Mouse (Mus musculus): ENCODE measurements around the gene Nsf. TPM values are rescaled to one million over a fixed set of nuclear protein-coding genes. Genes with fewer than 3 reads are reported as not detected.
A peak's percentile ranks its signal among the peaks of the same experiment; 100 is the strongest.

Gene Nsf
- polyA plus RNA-seq (2011; ENCODE audit: insufficient read depth, insufficient read length, low read depth, missing spikeins), result 60.4 and 69.8 TPM in 2 replicates

DNA sequence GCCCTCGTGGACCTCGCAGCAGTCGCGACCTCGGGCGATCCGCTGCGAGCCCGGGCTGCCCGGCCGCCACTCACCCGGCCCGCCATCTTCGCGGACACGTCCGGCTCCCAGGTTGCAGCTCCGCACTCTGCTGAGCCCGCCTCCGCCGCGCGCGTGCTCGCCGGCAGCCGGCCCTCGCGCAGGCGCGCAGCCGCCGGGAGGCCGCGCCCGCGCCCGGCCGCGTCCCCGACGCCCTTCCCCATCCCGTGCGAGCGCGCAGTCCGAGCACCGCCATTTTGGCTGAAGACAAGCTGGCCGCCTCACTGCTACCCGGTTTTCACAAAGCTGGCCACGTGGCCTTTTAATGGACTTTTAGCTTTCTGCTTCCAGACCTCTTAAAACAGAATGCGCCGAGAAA lies at the start of gene Nsf:
Gene Nsf, minus strand, starts transcription at position 161 of the 397 bp plus-strand sequence.
- Histone ChIP-seq H3K9ac (ENCODE audit: low read depth, poor library complexity, severe bottlenecking) (peak within 1 kb of the TSS; percentile 77), H3K36me3 (ENCODE audit: control insufficient read depth, insufficient read depth, low read length, poor library complexity, severe bottlenecking) (0 out of 2 replicates have a peak, but pooled peaks cover 2% of the 10 kb centered on the region), H3K9me3 (replicated peaks; ENCODE audit: control insufficient read depth, insufficient read depth, low read length, poor library complexity, severe bottlenecking) (no peaks in the 10 kb centered on the region), H3K4me1 (ENCODE audit: control insufficient read depth, insufficient read depth, low read length) (no peaks in the 10 kb centered on the region), H3K27me3 (ENCODE audit: control insufficient read depth, insufficient read depth, low read length, poor library complexity, severe bottlenecking) (no peaks in the 10 kb centered on the region), H3K27ac (ENCODE audit: insufficient read depth, low read length) (no peak within 1 kb of the TSS), H3K4me3 (ENCODE audit: low read depth, low read length) (peak within 1 kb of the TSS; percentile 82)
- TF ChIP-seq CTCF (IDR thresholded peaks at IDR 0.05; ENCODE audit: low read depth, low read length) (no peak), POLR2A (IDR thresholded peaks at IDR 0.05; ENCODE audit: insufficient read depth, low read length) (peak; percentile 16), EP300 (IDR thresholded peaks at IDR 0.05; ENCODE audit: insufficient read depth, low read depth, low read length) (no peak)

DNA sequence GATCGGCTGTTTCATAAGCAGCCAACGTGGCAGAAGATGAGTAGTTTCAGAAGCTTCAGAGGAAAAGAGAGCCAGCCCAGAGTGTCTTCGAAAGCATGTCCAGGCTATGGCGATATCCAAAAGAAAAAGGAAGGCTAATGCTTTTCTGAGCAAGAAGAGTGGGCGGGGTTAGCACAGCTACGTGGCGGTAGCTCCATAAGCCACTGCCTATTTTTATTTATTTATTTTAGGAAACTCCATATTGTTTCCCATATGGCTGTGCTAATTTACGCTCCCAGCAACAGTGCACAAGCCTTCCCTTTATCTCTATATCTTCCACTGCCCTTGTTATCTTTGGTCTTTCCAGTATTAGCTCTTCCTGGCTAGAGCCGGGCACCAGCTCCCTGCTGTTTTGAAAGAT lies 49.5 kb upstream of the Nsf start:
- Histone ChIP-seq H3K36me3 (ENCODE audit: control insufficient read depth, insufficient read depth, low read length, poor library complexity, severe bottlenecking) (no peaks in the 10 kb centered on the region), H3K9ac (ENCODE audit: low read depth, poor library complexity, severe bottlenecking) (no peak overlapping the region), H3K4me3 (ENCODE audit: low read depth, low read length) (no peak overlapping the region), H3K4me1 (ENCODE audit: control insufficient read depth, insufficient read depth, low read length) (peaks cover 4% of the 10 kb centered on the region), H3K27me3 (ENCODE audit: control insufficient read depth, insufficient read depth, low read length, poor library complexity, severe bottlenecking) (no peaks in the 10 kb centered on the region), H3K9me3 (replicated peaks; ENCODE audit: control insufficient read depth, insufficient read depth, low read length, poor library complexity, severe bottlenecking) (no peaks in the 10 kb centered on the region), H3K27ac (ENCODE audit: insufficient read depth, low read length) (no peak overlapping the region)
- TF ChIP-seq CTCF (IDR thresholded peaks at IDR 0.05; ENCODE audit: low read depth, low read length), result no peak
- no peak for TF ChIP-seq POLR2A (IDR thresholded peaks at IDR 0.05; ENCODE audit: insufficient read depth, low read length)
- no peak for TF ChIP-seq EP300 (IDR thresholded peaks at IDR 0.05; ENCODE audit: insufficient read depth, low read depth, low read length)

DNA sequence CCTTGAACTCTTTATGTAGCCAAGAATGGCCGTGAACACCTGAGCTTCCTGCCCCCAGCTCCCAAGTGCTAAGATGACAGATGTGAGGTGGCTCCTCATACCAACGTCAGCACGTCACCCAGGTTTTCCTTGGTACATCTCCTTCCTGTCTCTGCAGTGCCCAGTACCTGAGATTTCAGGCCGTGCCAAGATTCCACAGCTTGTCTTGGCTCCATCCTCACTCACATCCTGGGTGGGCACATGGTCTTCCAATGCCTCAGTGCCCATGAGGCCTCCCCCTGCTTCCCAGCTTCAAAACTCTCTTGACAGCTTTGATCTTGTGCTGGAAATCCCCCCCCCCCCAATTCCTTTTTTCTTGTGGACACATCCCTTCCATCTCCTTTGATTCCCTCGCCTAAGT lies 48.3 kb upstream of the Nsf start:
- Histone ChIP-seq H3K27me3 (ENCODE audit: control insufficient read depth, insufficient read depth, low read length, poor library complexity, severe bottlenecking) (no peaks in the 10 kb centered on the region), H3K36me3 (ENCODE audit: control insufficient read depth, insufficient read depth, low read length, poor library complexity, severe bottlenecking) (no peaks in the 10 kb centered on the region), H3K4me3 (ENCODE audit: low read depth, low read length) (no peak overlapping the region), H3K9me3 (replicated peaks; ENCODE audit: control insufficient read depth, insufficient read depth, low read length, poor library complexity, severe bottlenecking) (no peaks in the 10 kb centered on the region), H3K27ac (ENCODE audit: insufficient read depth, low read length) (no peak overlapping the region), H3K4me1 (ENCODE audit: control insufficient read depth, insufficient read depth, low read length) (peaks cover 4% of the 10 kb centered on the region), H3K9ac (ENCODE audit: low read depth, poor library complexity, severe bottlenecking) (no peak overlapping the region)
- no peak for TF ChIP-seq POLR2A (IDR thresholded peaks at IDR 0.05; ENCODE audit: insufficient read depth, low read length)
- no peak for TF ChIP-seq EP300 (IDR thresholded peaks at IDR 0.05; ENCODE audit: insufficient read depth, low read depth, low read length)
- no peak for TF ChIP-seq CTCF (IDR thresholded peaks at IDR 0.05; ENCODE audit: low read depth, low read length)

DNA sequence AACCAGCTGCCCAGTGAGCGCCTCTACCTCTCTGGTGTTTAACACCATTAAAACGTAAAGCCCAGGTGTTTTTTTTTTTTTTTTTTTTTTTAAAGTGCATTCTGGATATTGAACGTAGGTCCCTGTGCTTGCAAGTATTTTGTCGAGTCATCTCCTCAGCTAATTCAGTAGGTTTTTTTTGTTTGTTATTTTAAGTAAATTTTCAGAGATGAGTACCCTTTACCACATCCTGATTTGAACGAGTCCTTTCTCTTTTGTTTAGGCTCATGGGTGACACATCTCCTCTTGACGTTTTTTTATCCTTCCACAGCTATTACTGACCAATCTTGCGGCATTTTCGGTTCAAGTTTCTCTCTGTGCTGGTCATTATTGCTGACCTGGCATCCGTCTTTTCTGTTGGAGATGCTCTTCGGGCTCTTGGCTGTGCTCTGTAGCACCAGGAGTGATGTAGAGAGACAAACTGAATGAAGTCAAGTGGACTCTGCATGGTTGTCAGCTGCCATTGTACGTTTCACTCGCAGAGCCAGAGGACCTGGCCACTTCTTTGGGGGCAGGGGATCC lies 47.6 kb upstream of the Nsf start:
- Histone ChIP-seq H3K9me3 (replicated peaks; ENCODE audit: control insufficient read depth, insufficient read depth, low read length, poor library complexity, severe bottlenecking) (no peaks in the 10 kb centered on the region), H3K4me3 (ENCODE audit: low read depth, low read length) (no peak overlapping the region), H3K9ac (ENCODE audit: low read depth, poor library complexity, severe bottlenecking) (no peak overlapping the region), H3K27me3 (ENCODE audit: control insufficient read depth, insufficient read depth, low read length, poor library complexity, severe bottlenecking) (no peaks in the 10 kb centered on the region), H3K36me3 (ENCODE audit: control insufficient read depth, insufficient read depth, low read length, poor library complexity, severe bottlenecking) (no peaks in the 10 kb centered on the region), H3K4me1 (ENCODE audit: control insufficient read depth, insufficient read depth, low read length) (peaks cover under 1% of the 10 kb centered on the region), H3K27ac (ENCODE audit: insufficient read depth, low read length) (no peak overlapping the region)
- no peak for TF ChIP-seq CTCF (IDR thresholded peaks at IDR 0.05; ENCODE audit: low read depth, low read length)
- TF ChIP-seq EP300 (IDR thresholded peaks at IDR 0.05; ENCODE audit: insufficient read depth, low read depth, low read length), result no peak
- TF ChIP-seq POLR2A (IDR thresholded peaks at IDR 0.05; ENCODE audit: insufficient read depth, low read length), result no peak

DNA sequence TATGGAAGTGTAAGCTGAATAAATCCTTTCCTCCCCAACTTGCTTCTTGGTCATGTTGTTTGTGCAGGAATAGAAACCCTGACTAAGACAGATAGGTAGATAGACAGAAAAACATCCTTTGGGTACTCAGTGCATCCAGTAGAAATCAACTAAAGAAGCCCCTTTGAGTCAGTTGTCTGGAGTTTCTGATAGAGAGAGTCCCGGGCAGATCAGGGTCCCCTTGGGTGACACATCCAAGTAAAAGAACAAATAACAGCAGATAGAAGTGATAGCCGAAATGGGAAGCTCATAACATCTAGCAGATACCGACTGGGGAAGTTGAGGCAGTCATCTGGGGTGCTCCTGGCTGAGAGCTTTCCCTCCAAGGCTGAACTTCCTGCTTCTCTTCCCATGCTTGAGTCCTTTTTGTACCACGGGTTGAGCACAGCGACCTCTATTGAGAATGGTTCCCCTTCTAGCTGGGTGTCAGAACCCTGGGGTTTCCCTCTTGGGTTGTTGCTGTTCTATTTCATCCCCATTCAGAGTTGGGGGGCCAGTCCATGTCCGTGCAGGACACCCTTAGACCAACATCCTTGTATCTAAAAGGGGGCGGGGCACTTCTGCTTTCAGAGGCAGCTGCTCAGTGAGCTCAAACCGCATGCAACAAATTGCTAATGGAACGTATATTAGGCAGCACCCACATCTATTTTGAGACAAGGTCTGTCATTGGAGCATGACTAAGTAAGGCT lies 47.0 kb upstream of the Nsf start:
- no peaks in the 10 kb centered on the region for H3K27me3 ChIP-seq (ENCODE audit: control insufficient read depth, insufficient read depth, low read length, poor library complexity, severe bottlenecking)
- no peak overlapping the region for H3K4me3 ChIP-seq (ENCODE audit: low read depth, low read length)
- H3K9me3 ChIP-seq (replicated peaks; ENCODE audit: control insufficient read depth, insufficient read depth, low read length, poor library complexity, severe bottlenecking), result no peaks in the 10 kb centered on the region
- no peaks in the 10 kb centered on the region for H3K4me1 ChIP-seq (ENCODE audit: control insufficient read depth, insufficient read depth, low read length)
- TF ChIP-seq EP300 (IDR thresholded peaks at IDR 0.05; ENCODE audit: insufficient read depth, low read depth, low read length), result no peak
- TF ChIP-seq CTCF (IDR thresholded peaks at IDR 0.05; ENCODE audit: low read depth, low read length), result no peak
- no peak for TF ChIP-seq POLR2A (IDR thresholded peaks at IDR 0.05; ENCODE audit: insufficient read depth, low read length)
- H3K36me3 ChIP-seq (ENCODE audit: control insufficient read depth, insufficient read depth, low read length, poor library complexity, severe bottlenecking), result no peaks in the 10 kb centered on the region
- no peak overlapping the region for H3K9ac ChIP-seq (ENCODE audit: low read depth, poor library complexity, severe bottlenecking)
- H3K27ac ChIP-seq (ENCODE audit: insufficient read depth, low read length), result no peak overlapping the region

DNA sequence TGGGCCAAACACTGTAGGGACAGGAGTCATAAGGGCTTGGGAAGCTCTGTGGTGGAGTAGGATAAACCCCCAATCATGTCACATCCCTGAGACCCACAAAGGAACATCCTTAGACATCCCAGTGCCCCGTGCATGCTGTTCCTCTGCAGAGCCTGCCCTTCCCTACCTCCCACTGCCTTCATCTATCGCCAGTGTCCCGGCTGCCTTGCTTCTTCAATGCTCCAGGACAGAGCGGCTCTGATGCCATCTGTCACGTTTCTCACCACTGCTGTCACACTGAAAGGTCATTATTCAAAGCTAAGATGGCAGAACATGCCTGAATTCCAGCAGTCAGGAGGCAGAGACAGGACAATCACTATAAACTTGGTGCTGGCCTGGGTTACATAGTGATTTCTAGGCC lies 44.9 kb upstream of the Nsf start:
- no peak overlapping the region for H3K4me3 ChIP-seq (ENCODE audit: low read depth, low read length)
- no peaks in the 10 kb centered on the region for H3K9me3 ChIP-seq (replicated peaks; ENCODE audit: control insufficient read depth, insufficient read depth, low read length, poor library complexity, severe bottlenecking)
- no peak overlapping the region for H3K9ac ChIP-seq (ENCODE audit: low read depth, poor library complexity, severe bottlenecking)
- no peaks in the 10 kb centered on the region for H3K4me1 ChIP-seq (ENCODE audit: control insufficient read depth, insufficient read depth, low read length)
- H3K27ac ChIP-seq (ENCODE audit: insufficient read depth, low read length), result no peak overlapping the region
- H3K27me3 ChIP-seq (ENCODE audit: control insufficient read depth, insufficient read depth, low read length, poor library complexity, severe bottlenecking), result no peaks in the 10 kb centered on the region
- no peak for TF ChIP-seq POLR2A (IDR thresholded peaks at IDR 0.05; ENCODE audit: insufficient read depth, low read length)
- no peak for TF ChIP-seq CTCF (IDR thresholded peaks at IDR 0.05; ENCODE audit: low read depth, low read length)
- TF ChIP-seq EP300 (IDR thresholded peaks at IDR 0.05; ENCODE audit: insufficient read depth, low read depth, low read length), result no peak
- no peaks in the 10 kb centered on the region for H3K36me3 ChIP-seq (ENCODE audit: control insufficient read depth, insufficient read depth, low read length, poor library complexity, severe bottlenecking)

Measured in ES-Bruce4 (cell line).